Mouse (Mus musculus): ENCODE measurements around the gene Hsd3b7. TPM values are rescaled to one million over a fixed set of nuclear protein-coding genes. Genes with fewer than 3 reads are reported as not detected.

Gene Hsd3b7
- polyA plus RNA-seq, 1 experiment = 22.7 TPM

DNA sequence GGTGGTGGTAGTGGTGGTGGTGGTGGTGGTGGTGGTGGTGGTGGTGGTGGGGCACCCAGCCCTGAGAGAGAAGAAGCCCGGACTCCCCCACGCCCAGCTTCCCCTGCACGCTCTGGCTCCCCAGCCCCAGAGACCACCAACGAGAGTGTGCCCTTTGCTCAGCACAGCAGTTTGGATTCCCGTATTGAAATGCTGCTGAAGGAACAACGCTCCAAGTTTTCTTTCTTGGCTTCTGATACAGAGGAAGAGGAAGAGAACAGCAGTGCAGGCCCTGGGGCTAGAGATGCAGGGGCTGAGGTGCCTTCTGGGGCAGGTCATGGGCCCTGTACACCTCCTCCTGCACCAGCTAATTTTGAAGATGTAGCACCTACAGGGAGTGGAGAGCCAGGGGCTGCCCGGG lies 15.1 kb upstream of the Hsd3b7 start, which contains the start of gene Gm49388:
Gm49388 (plus strand) TSS at position 301 of the 400 bp plus-strand sequence.
- no peak for TF ChIP-seq CTCF (IDR thresholded peaks at IDR 0.05; ENCODE audit: extremely low read depth, insufficient read depth, insufficient read length, insufficient replicate concordance)
- TF ChIP-seq POLR2A (IDR thresholded peaks at IDR 0.05; ENCODE audit: low read depth, low read length) = no peak
- H3K4me1 ChIP-seq (ENCODE audit: control insufficient read depth, insufficient read depth, insufficient read length) = no peaks in the 10 kb centered on the region
- H3K4me3 ChIP-seq (ENCODE audit: extremely low read depth, insufficient read depth, insufficient read length) = no peak within 1 kb of the TSS
- H3K27ac ChIP-seq (ENCODE audit: insufficient read depth, low read length) = no peak within 1 kb of the TSS
- 97% methylated on average over 7 of the region's 7 CpGs for WGBS
- H3K27me3 ChIP-seq (ENCODE audit: control insufficient read depth, insufficient read depth, low read length) = no peaks in the 10 kb centered on the region
- DNase-seq (ENCODE audit: low read depth in 1 of 2, low spot score in 2 of 2) = no peak
- peaks cover 60% of the 10 kb centered on the region for H3K36me3 ChIP-seq (ENCODE audit: control insufficient read depth, insufficient read depth, low read length)

DNA sequence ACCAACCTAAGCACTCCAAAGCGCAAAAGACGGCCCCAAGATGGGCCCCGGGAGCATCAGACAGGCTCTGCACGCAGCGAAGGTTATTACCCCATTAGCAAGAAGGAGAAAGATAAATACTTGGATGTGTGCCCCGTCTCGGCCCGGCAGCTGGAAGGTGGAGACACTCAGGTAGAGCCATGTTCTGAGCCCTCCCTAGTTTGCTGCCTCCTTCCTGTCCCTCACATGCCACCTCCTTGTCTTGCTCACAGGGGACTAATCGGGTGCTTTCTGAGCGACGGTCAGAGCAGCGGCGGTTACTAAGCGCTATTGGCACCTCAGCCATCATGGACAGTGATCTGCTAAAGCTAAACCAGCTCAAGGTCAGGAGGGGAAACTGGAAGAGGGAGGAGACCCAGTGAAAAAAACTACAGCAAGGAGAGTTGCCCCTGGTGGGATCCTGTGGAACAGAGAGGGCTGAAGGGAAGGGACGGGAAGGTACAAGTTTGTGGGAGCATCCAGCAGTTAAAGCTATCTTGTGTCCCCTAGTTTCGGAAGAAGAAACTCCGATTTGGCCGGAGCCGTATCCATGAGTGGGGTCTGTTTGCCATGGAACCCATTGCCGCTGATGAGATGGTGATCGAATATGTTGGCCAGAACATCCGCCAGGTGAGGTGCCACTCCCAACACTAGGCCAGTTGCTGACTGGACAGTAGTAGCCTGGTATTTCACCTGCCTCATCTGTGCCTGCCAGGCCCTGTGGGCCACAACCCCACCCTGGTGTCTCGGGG lies 3.1 kb upstream of the Hsd3b7 start:
- no peak for DNase-seq (ENCODE audit: low read depth in 1 of 2, low spot score in 2 of 2)
- H3K4me3 ChIP-seq (ENCODE audit: extremely low read depth, insufficient read depth, insufficient read length) = no peak overlapping the region
- H3K27me3 ChIP-seq (ENCODE audit: control insufficient read depth, insufficient read depth, low read length) = no peaks in the 10 kb centered on the region
- WGBS = 95% methylated on average over 23 of the region's 23 CpGs
- H3K36me3 ChIP-seq (ENCODE audit: control insufficient read depth, insufficient read depth, low read length) = peaks cover 41% of the 10 kb centered on the region
- TF ChIP-seq POLR2A (IDR thresholded peaks at IDR 0.05; ENCODE audit: low read depth, low read length) (no peak), CTCF (IDR thresholded peaks at IDR 0.05; ENCODE audit: extremely low read depth, insufficient read depth, insufficient read length, insufficient replicate concordance) (no peak)
- no peaks in the 10 kb centered on the region for H3K4me1 ChIP-seq (ENCODE audit: control insufficient read depth, insufficient read depth, insufficient read length)
- no peak overlapping the region for H3K27ac ChIP-seq (ENCODE audit: insufficient read depth, low read length)

DNA sequence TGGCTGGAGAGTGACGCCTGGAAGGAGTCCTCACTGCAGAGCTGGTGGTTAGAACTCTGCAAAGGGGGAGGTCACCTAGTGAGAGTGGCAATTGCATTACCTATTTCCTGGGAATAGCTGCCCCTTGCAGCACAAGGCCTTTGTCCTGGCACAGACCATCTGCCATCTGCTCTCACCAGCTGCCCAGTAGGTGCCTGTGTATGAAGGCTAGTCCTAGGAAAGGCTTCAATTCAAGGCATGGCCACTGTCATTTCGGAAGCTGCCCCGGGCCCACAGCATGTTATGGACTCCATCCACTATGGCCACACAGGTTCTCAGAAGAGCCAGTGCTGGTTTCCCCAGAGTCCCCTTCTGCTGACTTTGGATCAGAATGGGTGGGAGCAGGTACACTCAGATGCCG lies 1.8 kb upstream of the Hsd3b7 start:
- Histone ChIP-seq H3K36me3 (ENCODE audit: control insufficient read depth, insufficient read depth, low read length) (peaks cover 37% of the 10 kb centered on the region), H3K27me3 (ENCODE audit: control insufficient read depth, insufficient read depth, low read length) (no peaks in the 10 kb centered on the region), H3K27ac (ENCODE audit: insufficient read depth, low read length) (no peak overlapping the region), H3K4me1 (ENCODE audit: control insufficient read depth, insufficient read depth, insufficient read length) (no peaks in the 10 kb centered on the region), H3K4me3 (ENCODE audit: extremely low read depth, insufficient read depth, insufficient read length) (no peak overlapping the region)
- DNase-seq (ENCODE audit: low read depth in 1 of 2, low spot score in 2 of 2) = no peak
- TF ChIP-seq CTCF (IDR thresholded peaks at IDR 0.05; ENCODE audit: extremely low read depth, insufficient read depth, insufficient read length, insufficient replicate concordance) (no peak), POLR2A (IDR thresholded peaks at IDR 0.05; ENCODE audit: low read depth, low read length) (no peak)
- 88% methylated on average over 4 of the region's 4 CpGs for WGBS

DNA sequence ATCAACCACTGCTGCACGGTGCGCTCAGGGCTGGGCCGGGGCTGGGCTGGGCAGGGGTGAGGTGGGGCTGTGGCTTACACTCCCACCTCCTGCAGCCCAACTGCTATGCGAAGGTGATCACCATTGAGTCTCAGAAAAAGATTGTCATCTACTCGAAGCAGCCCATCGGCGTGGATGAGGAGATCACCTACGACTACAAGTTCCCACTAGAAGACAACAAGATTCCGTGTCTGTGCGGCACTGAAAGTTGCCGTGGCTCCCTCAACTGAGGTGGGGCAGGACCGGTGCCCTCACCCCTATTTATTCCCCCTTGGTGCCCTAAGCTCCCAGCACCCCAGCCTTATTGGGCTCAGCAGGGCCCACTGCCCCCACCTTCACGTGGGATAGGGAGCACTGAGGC lies 1.2 kb upstream of the Hsd3b7 start:
- DNase-seq (ENCODE audit: low read depth in 1 of 2, low spot score in 2 of 2) = no peak
- WGBS = 88% methylated on average over 13 of the region's 13 CpGs
- Histone ChIP-seq H3K27ac (ENCODE audit: insufficient read depth, low read length) (no peak overlapping the region), H3K36me3 (ENCODE audit: control insufficient read depth, insufficient read depth, low read length) (peaks cover 37% of the 10 kb centered on the region), H3K27me3 (ENCODE audit: control insufficient read depth, insufficient read depth, low read length) (no peaks in the 10 kb centered on the region), H3K4me1 (ENCODE audit: control insufficient read depth, insufficient read depth, insufficient read length) (no peaks in the 10 kb centered on the region; the same call in 1 of the 2 replicates), H3K4me3 (ENCODE audit: extremely low read depth, insufficient read depth, insufficient read length) (no peak overlapping the region)
- TF ChIP-seq CTCF (IDR thresholded peaks at IDR 0.05; ENCODE audit: extremely low read depth, insufficient read depth, insufficient read length, insufficient replicate concordance) (no peak), POLR2A (IDR thresholded peaks at IDR 0.05; ENCODE audit: low read depth, low read length) (no peak)

DNA sequence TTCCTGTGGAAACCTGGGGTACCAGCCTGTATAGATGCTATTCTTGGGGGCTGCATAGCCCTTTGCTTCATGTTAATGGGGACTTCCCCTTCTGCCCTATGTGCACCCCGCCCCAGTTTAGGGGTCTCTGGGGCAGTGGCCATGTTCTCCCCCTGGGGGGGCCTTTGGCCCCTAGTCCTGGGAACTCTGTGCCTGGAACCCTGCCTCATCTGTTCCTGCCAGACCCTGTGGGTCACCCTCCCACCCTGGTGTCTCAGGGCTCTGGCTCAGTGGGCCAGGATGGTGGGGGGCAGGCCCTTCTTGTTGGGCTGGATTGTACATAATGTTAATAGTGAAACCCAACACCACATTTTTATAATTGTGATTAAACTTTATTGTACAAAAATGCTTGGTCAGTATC lies 666 bp upstream of the Hsd3b7 start:
- TF ChIP-seq CTCF (IDR thresholded peaks at IDR 0.05; ENCODE audit: extremely low read depth, insufficient read depth, insufficient read length, insufficient replicate concordance) (no peak), POLR2A (IDR thresholded peaks at IDR 0.05; ENCODE audit: low read depth, low read length) (no peak)
- H3K27me3 ChIP-seq (ENCODE audit: control insufficient read depth, insufficient read depth, low read length) = no peaks in the 10 kb centered on the region
- WGBS = 33% methylated on average over 1 of the region's 1 CpGs
- peaks cover 37% of the 10 kb centered on the region for H3K36me3 ChIP-seq (ENCODE audit: control insufficient read depth, insufficient read depth, low read length)
- DNase-seq (ENCODE audit: low read depth in 1 of 2, low spot score in 2 of 2) = no peak
- H3K4me1 ChIP-seq (ENCODE audit: control insufficient read depth, insufficient read depth, insufficient read length) = no peaks in the 10 kb centered on the region; the same call in 1 of the 2 replicates
- no peak overlapping the region for H3K4me3 ChIP-seq (ENCODE audit: extremely low read depth, insufficient read depth, insufficient read length)
- no peak overlapping the region for H3K27ac ChIP-seq (ENCODE audit: insufficient read depth, low read length)

DNA sequence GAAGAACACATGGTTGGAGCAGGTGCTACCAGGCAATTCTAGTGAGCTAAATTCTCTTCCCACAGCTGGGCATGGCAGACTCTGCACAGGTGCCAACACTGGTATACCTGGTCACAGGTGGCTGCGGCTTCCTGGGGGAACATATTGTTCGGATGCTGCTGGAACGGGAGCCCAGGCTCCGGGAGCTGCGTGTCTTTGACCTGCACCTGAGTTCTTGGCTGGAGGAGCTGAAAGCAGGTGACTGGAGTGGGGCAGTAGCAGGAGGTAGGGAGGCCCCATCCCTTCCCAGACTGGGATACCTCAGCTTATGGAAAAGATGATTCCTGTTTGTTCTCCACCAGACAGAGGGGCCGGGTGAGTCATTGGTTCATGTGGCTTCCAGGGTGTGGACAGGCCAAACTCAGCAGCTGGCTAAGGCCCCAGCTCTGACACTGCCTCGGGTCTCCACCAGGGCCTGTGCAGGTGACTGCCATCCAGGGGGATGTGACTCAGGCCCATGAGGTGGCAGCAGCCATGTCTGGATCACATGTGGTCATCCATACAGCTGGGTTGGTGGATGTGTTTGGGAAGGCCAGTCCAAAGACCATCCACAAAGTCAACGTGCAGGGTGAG lies 712 bp downstream of the Hsd3b7 start:
- DNase-seq (ENCODE audit: low read depth in 1 of 2, low spot score in 2 of 2) = no peak
- H3K4me1 ChIP-seq (ENCODE audit: control insufficient read depth, insufficient read depth, insufficient read length) = no peaks in the 10 kb centered on the region; the same call in 1 of the 2 replicates
- TF ChIP-seq POLR2A (IDR thresholded peaks at IDR 0.05; ENCODE audit: low read depth, low read length) = no peak
- no peak overlapping the region for H3K4me3 ChIP-seq (ENCODE audit: extremely low read depth, insufficient read depth, insufficient read length)
- H3K36me3 ChIP-seq (ENCODE audit: control insufficient read depth, insufficient read depth, low read length) = peaks cover 28% of the 10 kb centered on the region
- H3K27me3 ChIP-seq (ENCODE audit: control insufficient read depth, insufficient read depth, low read length) = no peaks in the 10 kb centered on the region
- 83% methylated on average over 8 of the region's 8 CpGs for WGBS
- H3K27ac ChIP-seq (ENCODE audit: insufficient read depth, low read length) = no peak overlapping the region

DNA sequence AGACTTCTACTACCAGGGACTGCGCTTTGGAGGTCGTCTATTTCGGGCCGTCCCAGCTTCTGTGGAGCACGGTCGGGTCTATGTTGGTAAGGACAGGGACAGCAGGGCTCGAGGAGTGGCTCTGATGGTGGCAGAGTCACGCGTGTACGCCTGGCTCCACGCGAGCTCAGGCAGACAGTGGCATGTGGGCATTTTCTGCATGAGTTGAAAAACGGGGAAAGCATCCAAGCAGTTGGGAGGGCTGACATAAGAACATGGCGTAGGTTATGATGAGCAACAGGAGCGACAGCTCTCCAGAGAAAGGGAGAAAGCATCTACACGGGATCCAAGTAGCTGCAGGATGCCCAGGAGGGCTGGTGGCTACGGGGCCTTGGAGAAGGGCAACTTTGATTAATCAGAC lies 1.9 kb downstream of the Hsd3b7 start:
- WGBS = 93% methylated on average over 17 of the region's 17 CpGs
- Histone ChIP-seq H3K27me3 (ENCODE audit: control insufficient read depth, insufficient read depth, low read length) (no peaks in the 10 kb centered on the region), H3K27ac (ENCODE audit: insufficient read depth, low read length) (no peak overlapping the region), H3K4me3 (ENCODE audit: extremely low read depth, insufficient read depth, insufficient read length) (no peak overlapping the region), H3K4me1 (ENCODE audit: control insufficient read depth, insufficient read depth, insufficient read length) (no peaks in the 10 kb centered on the region; the same call in 1 of the 2 replicates), H3K36me3 (ENCODE audit: control insufficient read depth, insufficient read depth, low read length) (peaks cover 17% of the 10 kb centered on the region)
- DNase-seq (ENCODE audit: low read depth in 1 of 2, low spot score in 2 of 2) = no peak
- TF ChIP-seq CTCF (IDR thresholded peaks at IDR 0.05; ENCODE audit: extremely low read depth, insufficient read depth, insufficient read length, insufficient replicate concordance) (no peak), POLR2A (IDR thresholded peaks at IDR 0.05; ENCODE audit: low read depth, low read length) (no peak)

Data from spleen, adult 2 months (tissue).